ENCODE assay signal across 20 mouse cellular contexts in the genomic region with DNA sequence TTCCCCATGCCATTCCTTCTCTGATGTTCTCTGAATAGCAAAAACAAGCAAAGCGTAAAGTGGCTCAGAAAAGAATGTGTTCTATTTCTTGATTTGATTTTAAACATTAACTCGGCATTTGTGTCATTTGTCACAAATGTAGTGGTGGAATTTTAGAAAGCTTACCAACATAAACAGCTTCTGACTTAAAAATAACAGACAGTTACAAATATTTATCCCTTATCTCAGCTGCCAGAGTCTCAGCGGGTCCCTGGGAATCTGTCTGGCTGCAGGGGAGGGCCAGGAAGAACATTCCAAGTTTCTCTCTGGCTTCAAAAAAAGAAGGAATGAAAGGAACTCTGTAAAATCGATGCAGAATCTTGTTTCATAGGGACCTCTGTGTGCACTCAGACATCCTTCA. TPM values are rescaled to one million over a fixed set of nuclear protein-coding genes. Genes with fewer than 3 reads are reported as not detected.
A peak's percentile ranks its signal among the peaks of the same experiment; 100 is the strongest.
DNase-seq lines count a peak whose midpoint lies in the region; ATAC-seq and TF ChIP-seq lines count a peak whose summit lies in the region.
"Had no signal": no experiment of that assay in that cellular context is flagged by ENCODE, and none has a peak within 500 bp of the region (broad histone marks: within the 10 kb centered on the region; RNA-seq: fewer than 3 reads in every experiment).

No protein-coding gene starts in this region.

- H3K4me3 ChIP-seq in kidney, adult 2 months (ENCODE audit: insufficient read depth, low read depth, low read length), result no peak overlapping the region
- no peak overlapping the region for H3K4me3 ChIP-seq in stomach, embryonic 14.5 days (ENCODE audit: low read depth, low read length)
- H3K4me3 ChIP-seq in stomach, postnatal 0 days (ENCODE audit: low read depth, low read length), result no peak overlapping the region
- no peak overlapping the region for H3K4me3 ChIP-seq in forebrain, postnatal 0 days (ENCODE audit: low read depth, low read length)
- H3K4me3 ChIP-seq: limb, embryonic 10.5 days; neural tube, embryonic 15.5 days had no signal

- no peak overlapping the region for H3K4me2 ChIP-seq in stomach, embryonic 14.5 days (replicated peaks; ENCODE audit: low read depth, low read length)
- H3K4me2 ChIP-seq in stomach, postnatal 0 days (replicated peaks; ENCODE audit: low read depth), result no peak overlapping the region
- H3K4me2 ChIP-seq in forebrain, postnatal 0 days (ENCODE audit: low read depth), result no peak overlapping the region
- H3K4me2 ChIP-seq: liver, embryonic 11.5 days; neural tube, embryonic 15.5 days had no signal

- WGBS in kidney, adult 2 months, result 38% methylated on average over 4 of the region's 4 CpGs
- 15% methylated on average over 4 of the region's 4 CpGs for WGBS in stomach, embryonic 14.5 days
- WGBS in stomach, postnatal 0 days, result 21% methylated on average over 4 of the region's 4 CpGs
- 60% methylated on average over 4 of the region's 4 CpGs for WGBS in forebrain, postnatal 0 days

- DNase-seq in heart, adult 18-20 months, result peak; percentile 20 to 47
- no peak for DNase-seq in heart, postnatal 25 days (ENCODE audit: low spot score)
- peak; percentile 46 for DNase-seq in kidney, adult 2 months
- DNase-seq in kidney, adult 18-20 months, result no peak
- DNase-seq in stomach, postnatal 0 days (ENCODE audit: low spot score), result no peak
- no peak for DNase-seq in layer of hippocampus, postnatal 14 days (ENCODE audit: low spot score in 2 of 2)
- no peak for DNase-seq in forebrain, postnatal 0 days
- DNase-seq: cerebellum, adult 18-20 months; cerebellum, postnatal 25 days; embryo, embryonic 11 days; layer of hippocampus, adult 9-11 months; thymus, adult 2 months had no signal

- no peaks in the 10 kb centered on the region for H3K4me1 ChIP-seq in kidney, adult 2 months (ENCODE audit: control insufficient read depth, insufficient read depth, low read length)
- peaks cover 5% of the 10 kb centered on the region; the same call in 1 of the 2 replicates for H3K4me1 ChIP-seq in stomach, embryonic 14.5 days (ENCODE audit: control insufficient read depth, insufficient read depth, low read length)
- H3K4me1 ChIP-seq in stomach, postnatal 0 days (replicated peaks; ENCODE audit: control insufficient read depth, insufficient read depth), result no peaks in the 10 kb centered on the region
- H3K4me1 ChIP-seq in forebrain, postnatal 0 days (ENCODE audit: insufficient read depth), result no peaks in the 10 kb centered on the region
- H3K4me1 ChIP-seq: limb, embryonic 10.5 days; neural tube, embryonic 15.5 days had no signal

- H3K9me3 ChIP-seq in stomach, embryonic 14.5 days (ENCODE audit: control insufficient read depth, low read depth, low read length), result no peaks in the 10 kb centered on the region
- no peaks in the 10 kb centered on the region for H3K9me3 ChIP-seq in stomach, postnatal 0 days (ENCODE audit: control insufficient read depth, low read length)
- H3K9me3 ChIP-seq in forebrain, postnatal 0 days (ENCODE audit: low read length), result no peaks in the 10 kb centered on the region
- H3K9me3 ChIP-seq: limb, embryonic 10.5 days; neural tube, embryonic 15.5 days had no signal

- intact Hi-C loops in heart, postnatal 25 days (cut with DNase I), result no loop called here

- H3K27me3 ChIP-seq in kidney, adult 2 months (replicated peaks; ENCODE audit: control insufficient read depth, insufficient read depth, low read length), result no peaks in the 10 kb centered on the region
- H3K27me3 ChIP-seq in stomach, embryonic 14.5 days (ENCODE audit: control insufficient read depth, insufficient read depth, low read length), result no peaks in the 10 kb centered on the region
- no peaks in the 10 kb centered on the region for H3K27me3 ChIP-seq in stomach, postnatal 0 days (ENCODE audit: control insufficient read depth, insufficient read depth, low read length)
- no peaks in the 10 kb centered on the region for H3K27me3 ChIP-seq in forebrain, postnatal 0 days (ENCODE audit: insufficient read depth, low read length)
- H3K27me3 ChIP-seq: CH12.LX; neural tube, embryonic 15.5 days had no signal

- no peak for TF ChIP-seq POLR2A in kidney, adult 2 months (IDR thresholded peaks at IDR 0.05; ENCODE audit: low read depth, low read length)

- H3K36me3 ChIP-seq in kidney, adult 2 months (ENCODE audit: control insufficient read depth, insufficient read depth, low read length), result no peaks in the 10 kb centered on the region
- no peaks in the 10 kb centered on the region for H3K36me3 ChIP-seq in stomach, embryonic 14.5 days (ENCODE audit: control insufficient read depth, insufficient read depth, low read length)
- no peaks in the 10 kb centered on the region for H3K36me3 ChIP-seq in stomach, postnatal 0 days (ENCODE audit: control insufficient read depth, insufficient read depth, low read length)
- no peaks in the 10 kb centered on the region for H3K36me3 ChIP-seq in forebrain, postnatal 0 days (ENCODE audit: insufficient read depth)
- H3K36me3 ChIP-seq: limb, embryonic 10.5 days; neural tube, embryonic 15.5 days had no signal

- no peak overlapping the region for H3K27ac ChIP-seq in kidney, adult 2 months (ENCODE audit: insufficient read depth, low read depth, low read length)
- H3K27ac ChIP-seq in stomach, embryonic 14.5 days (ENCODE audit: low read length), result peak overlapping the region; percentile 11; the same call in 1 of the 2 replicates
- no peak overlapping the region for H3K27ac ChIP-seq in stomach, postnatal 0 days (replicated peaks)
- H3K27ac ChIP-seq in forebrain, postnatal 0 days (ENCODE audit: low read depth, low read length), result no peak overlapping the region
- H3K27ac ChIP-seq: limb, embryonic 10.5 days; neural tube, embryonic 15.5 days had no signal

- H3K9ac ChIP-seq in stomach, embryonic 14.5 days (replicated peaks; ENCODE audit: low read depth, low read length), result no peak overlapping the region
- H3K9ac ChIP-seq in stomach, postnatal 0 days (ENCODE audit: low read length), result no peak overlapping the region
- H3K9ac ChIP-seq in forebrain, postnatal 0 days, result no peak overlapping the region
- H3K9ac ChIP-seq: neural tube, embryonic 15.5 days had no signal

- TF ChIP-seq CTCF in kidney, adult 2 months (conservative IDR thresholded peaks at IDR 0.05; ENCODE audit: insufficient read depth, insufficient read length, low read depth, low read length), result no peak
- no peak for TF ChIP-seq CTCF in stomach, postnatal 0 days (IDR thresholded peaks at IDR 0.05; ENCODE audit: low read depth)
- no peak for TF ChIP-seq CTCF in forebrain, postnatal 0 days (IDR thresholded peaks at IDR 0.05; ENCODE audit: low read depth)

- TF ChIP-seq EP300 in stomach, postnatal 0 days (optimal IDR thresholded peaks at IDR 0.05), result no peak

- no peak for ATAC-seq in stomach, embryonic 14.5 days (ENCODE audit: insufficient number of reproducible peaks, insufficient read depth, low FRiP score, low read depth)
- ATAC-seq in stomach, postnatal 0 days (ENCODE audit: low FRiP score, low TSS enrichment), result no peak
- ATAC-seq in forebrain, postnatal 0 days, result no peak
- ATAC-seq: forebrain, embryonic 16.5 days; hindbrain, embryonic 16.5 days; midbrain, embryonic 16.5 days had no signal

RNA-seq across cellular contexts. Expression of gene 4930426L09Rik, which starts 39.3 kb away (rescaled TPM):
- total RNA-seq in heart, adult 18-20 months (2021), result not detected
- total RNA-seq in heart, postnatal 25 days (2021), result under 1 TPM in 1 of 2 experiments, not detected in 1; 0.17 TPM
- polyA plus RNA-seq in kidney, adult 2 months (2012; rRNA removed), result 0.38 and 0.56 TPM in 2 replicates
- polyA plus RNA-seq in stomach, embryonic 14.5 days (2014; fragmentation: Nextera tagmentation; extraction: Ambion mirVana), result 0.57 and 0.72 TPM in 2 replicates
- polyA plus RNA-seq in stomach, postnatal 0 days (2015; fragmentation: Nextera tagmentation; extraction: Ambion mirVana), result 0.44 and 0.93 TPM in 2 replicates
- under 1 TPM; 0.67 to 0.79 TPM for total RNA-seq in layer of hippocampus, postnatal 14 days (2021)
- total RNA-seq in forebrain, postnatal 0 days (2014; rRNA removed), result 0.29 and 0.31 TPM in 2 replicates
- polyA plus RNA-seq in forebrain, postnatal 0 days (2015; fragmentation: Nextera tagmentation; extraction: Ambion mirVana), result 0.58 and 0.59 TPM in 2 replicates

RNA-seq across cellular contexts. Expression of gene Pip4k2a, which starts 39.5 kb away (rescaled TPM):
- total RNA-seq in heart, adult 18-20 months (2021), result 1 to 10 TPM; 6.3 to 7.7 TPM
- 1 to 10 TPM; 7.1 to 7.6 TPM for total RNA-seq in heart, postnatal 25 days (2021)
- polyA plus RNA-seq in kidney, adult 2 months (2012; rRNA removed), result 5.6 and 7.1 TPM in 2 replicates
- polyA plus RNA-seq in stomach, embryonic 14.5 days (2014; fragmentation: Nextera tagmentation; extraction: Ambion mirVana), result 14.8 and 14.9 TPM in 2 replicates
- 4.5 and 4.8 TPM in 2 replicates for polyA plus RNA-seq in stomach, postnatal 0 days (2015; fragmentation: Nextera tagmentation; extraction: Ambion mirVana)
- 10 to 100 TPM; 30.8 to 36.6 TPM for total RNA-seq in layer of hippocampus, postnatal 14 days (2021)
- total RNA-seq in forebrain, postnatal 0 days (2014; rRNA removed), result 9.3 and 10.8 TPM in 2 replicates
- 8.4 and 9.5 TPM in 2 replicates for polyA plus RNA-seq in forebrain, postnatal 0 days (2015; fragmentation: Nextera tagmentation; extraction: Ambion mirVana)

Comparison
In these comparisons a context has a peak if more than half of its experiments do, and no peak if none do; other contexts are left out.
1. DNase-seq: peak in heart, adult 18-20 months (2 of 2) and kidney, adult 2 months (single experiment); none in heart, postnatal 25 days (single experiment), kidney, adult 18-20 months (single experiment), stomach, postnatal 0 days (single experiment), layer of hippocampus, postnatal 14 days (0 of 2) and forebrain, postnatal 0 days (single experiment).